Mouse (Mus musculus) brain, embryonic 14.5 days (tissue): ENCODE measurements around the gene 1810055G02Rik. TPM values are rescaled to one million over a fixed set of nuclear protein-coding genes. Genes with fewer than 3 reads are reported as not detected.

Source experiments
- DNase-seq: peaks from one replicate; pipeline ENCODE4 v3.0.0-alpha.2; 2011; ENCODE audit warnings: low read depth
- CTCF ChIP-seq: fragments of 200-500 bp; IDR thresholded peaks from 2 replicates; pipeline ENCODE4 v1.5.1; 2012; ENCODE audit warnings: inconsistent platforms, mild to moderate bottlenecking, moderate library complexity, borderline replicate concordance; ENCODE audit not compliant: insufficient read depth, insufficient read length; ENCODE audit errors: extremely low read depth
- POLR2A ChIP-seq: fragments of 200-500 bp; IDR thresholded peaks from 2 replicates; pipeline ENCODE4 v1.6.1; 2012; ENCODE audit warnings: mild to moderate bottlenecking, inconsistent platforms, borderline replicate concordance; ENCODE audit not compliant: poor library complexity, insufficient read depth, insufficient read length, severe bottlenecking; ENCODE audit errors: extremely low read depth
- polyA plus RNA-seq: library from polyadenylated mRNA; depleted of rRNA; stranded (reverse); fragments of >200 nt; gene quantifications from 2 replicates; pipeline ENCODE4 v1.2.3, GENCODE M21; 2012

Gene 1810055G02Rik
- polyA plus RNA-seq, 1 experiment, result 50.3 TPM

DNA sequence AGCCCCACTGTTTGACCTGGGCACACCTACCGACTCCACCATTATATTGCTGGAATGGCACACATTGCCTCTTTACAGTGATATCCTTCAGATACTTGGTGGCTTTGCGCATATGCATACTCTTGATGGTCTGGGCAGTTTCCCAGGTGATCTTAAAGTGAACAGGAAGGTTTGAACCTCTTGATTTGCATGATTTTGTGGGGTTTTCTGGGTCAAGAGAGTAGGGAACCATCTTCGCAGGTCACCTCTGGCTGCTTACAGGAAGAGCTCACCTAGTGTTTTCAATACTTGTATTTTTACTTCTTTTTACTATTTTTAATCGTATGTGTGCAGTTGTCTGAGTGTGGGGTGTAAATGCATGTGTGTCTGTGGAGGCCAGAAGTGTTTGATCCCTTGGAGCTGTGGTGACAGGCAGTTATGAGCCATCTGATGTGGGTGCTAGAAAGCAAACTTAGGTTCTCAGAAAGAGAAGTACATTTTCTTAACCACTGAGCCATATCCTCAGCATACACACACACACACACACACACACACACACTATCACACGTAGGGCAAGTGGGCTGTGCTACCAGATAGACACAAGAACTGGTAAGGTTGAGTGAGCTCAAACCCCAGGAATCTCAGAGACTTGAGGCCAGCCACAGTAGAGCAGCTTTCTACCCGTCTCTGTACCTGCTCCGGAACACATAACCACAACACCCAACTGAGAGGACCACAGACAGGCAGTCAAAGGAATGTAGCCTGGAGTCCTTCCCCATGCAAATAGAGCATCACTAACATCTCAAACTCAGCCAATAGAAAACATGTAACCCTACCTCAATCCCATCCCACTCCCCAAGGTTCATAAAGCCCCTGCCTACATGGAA, 22.9 kb downstream of the 1810055G02Rik start:
- no peak for DNase-seq
- TF ChIP-seq CTCF, result no peak

DNA sequence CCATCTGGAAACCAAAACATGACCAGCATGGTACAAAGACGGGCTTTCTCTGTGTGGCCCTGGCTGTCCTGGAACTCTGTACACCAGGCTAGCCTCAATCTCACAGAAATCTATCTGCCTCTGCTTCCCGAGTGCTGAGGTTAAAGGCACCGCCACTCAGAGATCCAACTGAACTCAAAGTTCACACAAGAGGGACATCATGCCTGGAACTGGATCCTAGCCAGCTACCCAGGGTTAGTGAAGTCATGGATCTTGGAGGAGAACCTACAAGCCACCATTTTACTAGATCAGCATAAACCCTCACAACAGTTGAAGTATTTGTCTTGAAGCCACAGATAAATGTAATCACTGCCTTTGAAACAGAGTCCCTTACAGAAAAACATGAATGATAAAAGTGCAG, 27.9 kb downstream of the 1810055G02Rik start:
- no peak for TF ChIP-seq CTCF
- no peak for TF ChIP-seq POLR2A
- no peak for DNase-seq

DNA sequence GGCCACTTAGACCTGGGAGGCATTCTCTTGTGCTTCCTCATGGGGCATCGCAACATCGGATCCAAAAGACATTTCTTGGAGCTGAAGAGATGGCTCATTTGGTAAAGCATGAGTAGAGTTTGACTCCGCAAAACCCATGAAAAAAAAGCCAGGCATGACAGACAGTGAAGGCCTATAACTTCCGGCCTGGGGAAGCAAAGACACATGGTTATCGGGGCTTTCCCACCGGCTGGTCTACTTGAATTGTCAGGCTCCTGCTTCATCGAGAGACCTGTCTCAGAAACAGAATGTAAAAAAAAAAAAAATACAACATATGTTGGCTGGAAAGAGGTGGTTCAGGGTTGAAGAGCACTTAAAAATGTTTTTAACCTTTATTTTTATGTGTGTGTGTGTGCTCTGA, 31.6 kb downstream of the 1810055G02Rik start:
- TF ChIP-seq CTCF (no peak), POLR2A (no peak)
- no peak for DNase-seq

DNA sequence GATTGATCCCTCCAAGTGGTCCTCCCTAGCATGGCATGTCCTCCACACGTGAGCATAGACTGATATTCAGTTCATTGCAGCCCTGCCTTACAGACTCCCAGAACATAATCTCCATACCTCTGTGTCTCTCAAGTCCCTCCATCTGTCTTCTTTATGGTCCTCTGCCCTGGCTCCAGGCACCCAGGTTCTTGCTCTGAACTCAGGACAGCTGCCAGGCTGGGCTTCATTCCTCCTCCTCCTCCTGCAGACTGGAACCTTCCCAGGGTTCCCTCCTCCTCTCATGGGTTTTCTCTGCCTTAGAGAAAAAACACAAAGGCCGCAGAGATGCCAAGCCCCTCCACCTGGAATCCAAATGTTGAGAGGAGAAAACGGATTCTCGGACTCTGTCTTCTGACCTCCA, 34.6 kb downstream of the 1810055G02Rik start:
- peak; percentile 43 for DNase-seq
- TF ChIP-seq CTCF, result no peak
- no peak for TF ChIP-seq POLR2A

DNA sequence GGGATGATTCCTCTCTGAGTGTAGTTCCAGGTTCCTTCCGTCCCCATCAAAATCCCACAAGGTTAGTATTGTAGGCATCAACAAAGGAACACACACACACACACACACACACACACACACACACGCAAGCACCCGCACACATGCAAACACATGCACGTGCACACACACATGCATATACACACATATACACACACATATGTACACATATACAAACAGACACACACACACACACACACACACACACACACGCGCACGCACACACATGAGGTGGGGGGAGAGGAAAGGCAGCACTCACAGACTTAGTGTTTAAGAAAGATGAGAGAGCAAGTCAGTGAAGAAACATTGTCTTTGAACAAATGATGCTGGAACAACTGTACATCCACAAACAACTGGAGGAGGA, 35.3 kb downstream of the 1810055G02Rik start:
- peak; percentile 55 for DNase-seq
- TF ChIP-seq CTCF, result no peak
- no peak for TF ChIP-seq POLR2A

DNA sequence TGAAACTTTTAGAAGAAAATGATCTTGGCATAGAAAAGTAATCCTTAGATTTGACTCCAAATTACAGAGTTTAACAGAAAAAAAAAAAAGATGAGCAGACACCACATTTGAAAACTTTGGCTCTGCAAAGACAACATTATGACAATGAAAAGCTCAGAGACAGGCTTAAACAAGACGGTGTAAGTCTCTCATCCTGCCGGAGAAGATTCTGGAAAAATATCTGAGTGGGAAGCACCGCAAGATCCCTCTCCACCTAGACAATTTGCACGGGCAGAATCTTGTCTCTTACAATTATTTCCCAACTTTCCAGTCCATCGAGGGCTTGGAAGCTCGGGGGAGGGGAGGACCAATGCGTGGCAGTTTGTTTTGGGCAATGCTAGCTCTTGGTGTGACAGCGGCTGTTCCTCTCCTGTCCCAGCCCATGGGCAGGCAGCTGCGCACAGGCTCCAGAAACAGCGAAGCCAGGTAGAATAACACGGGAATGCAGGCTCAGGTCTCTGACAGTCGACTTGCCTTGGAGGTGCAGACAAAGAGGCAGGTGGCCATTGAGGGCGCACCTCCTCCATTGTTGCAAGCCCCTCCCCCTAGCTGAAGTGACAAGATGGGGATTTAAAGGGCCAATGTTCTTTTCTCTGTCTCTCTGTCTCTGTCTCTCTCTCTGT, 35.9 kb downstream of the 1810055G02Rik start:
- peak; percentile 90 for DNase-seq
- TF ChIP-seq POLR2A (peak; percentile 68; the same call in 1 of the 2 replicates), CTCF (no peak)

DNA sequence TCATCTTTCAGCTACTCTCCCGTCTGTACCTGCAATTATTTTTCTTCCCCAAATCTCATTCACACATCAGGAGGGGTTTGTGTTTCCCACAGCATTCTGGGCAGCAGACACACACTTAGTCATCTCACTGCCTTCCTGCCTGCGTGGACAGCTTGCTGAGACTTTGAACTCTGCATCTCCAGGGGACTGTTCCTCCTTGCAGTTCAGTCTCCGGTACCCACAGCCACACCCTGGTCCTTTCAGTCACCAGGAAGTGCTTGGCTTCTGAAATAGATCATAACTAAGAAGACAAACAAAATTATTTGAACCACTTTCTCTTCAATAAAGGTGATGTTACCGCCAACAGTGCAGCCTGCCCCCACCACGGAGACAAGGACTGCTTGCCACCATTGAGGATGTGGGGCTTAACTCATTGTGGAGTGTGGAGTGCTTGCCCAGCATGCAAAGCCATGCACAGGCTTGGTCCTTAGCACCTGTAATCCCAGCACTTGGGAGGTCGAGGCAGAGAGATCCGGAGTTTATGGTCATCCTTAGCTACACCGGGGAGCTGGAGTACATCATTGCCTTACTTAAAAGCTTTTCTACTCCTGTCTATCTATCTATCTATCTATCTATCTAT, 44.6 kb downstream of the 1810055G02Rik start:
- no peak for DNase-seq
- TF ChIP-seq CTCF (no peak), POLR2A (no peak)

DNA sequence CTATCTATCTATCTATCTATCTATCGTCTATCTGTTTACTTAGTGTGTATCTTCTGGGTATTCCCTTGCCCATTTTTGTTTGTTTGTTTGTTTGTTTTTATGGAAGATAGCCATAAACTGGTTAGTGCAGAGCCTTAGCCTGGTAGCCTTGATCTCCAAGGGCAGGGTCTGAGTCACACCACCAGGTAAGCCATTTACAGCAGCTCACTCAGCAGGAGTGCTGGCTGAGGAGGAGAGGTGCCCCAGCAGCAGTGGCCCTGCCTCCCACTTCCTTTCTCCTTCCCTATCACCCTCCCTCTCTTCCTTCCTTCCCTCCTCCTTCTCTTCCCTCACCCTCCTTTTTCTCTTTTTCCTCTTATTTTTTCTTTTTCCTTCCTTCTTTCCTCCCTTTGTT, 45.1 kb downstream of the 1810055G02Rik start:
- DNase-seq, result no peak
- no peak for TF ChIP-seq POLR2A
- TF ChIP-seq CTCF, result no peak

DNA sequence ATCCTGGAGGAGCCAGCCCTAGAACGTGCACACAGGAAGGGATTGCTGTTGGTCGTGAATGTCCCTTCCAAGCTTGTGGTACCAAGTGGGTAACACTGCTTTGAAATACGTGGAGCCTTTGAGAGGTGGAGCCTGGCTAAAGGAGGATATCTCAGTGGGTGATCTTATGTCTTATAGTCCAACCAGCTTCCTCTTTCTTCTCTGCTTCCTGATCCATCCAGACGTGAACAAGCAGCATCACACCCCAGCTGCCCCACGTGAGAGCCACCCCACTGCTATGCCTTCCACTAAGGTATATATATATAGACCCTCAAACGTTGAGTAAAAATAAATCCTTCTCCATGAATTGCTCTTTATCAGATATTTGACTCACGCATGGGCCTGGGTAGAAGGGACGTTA, 45.6 kb downstream of the 1810055G02Rik start:
- DNase-seq, result no peak
- TF ChIP-seq CTCF (no peak), POLR2A (no peak)

DNA sequence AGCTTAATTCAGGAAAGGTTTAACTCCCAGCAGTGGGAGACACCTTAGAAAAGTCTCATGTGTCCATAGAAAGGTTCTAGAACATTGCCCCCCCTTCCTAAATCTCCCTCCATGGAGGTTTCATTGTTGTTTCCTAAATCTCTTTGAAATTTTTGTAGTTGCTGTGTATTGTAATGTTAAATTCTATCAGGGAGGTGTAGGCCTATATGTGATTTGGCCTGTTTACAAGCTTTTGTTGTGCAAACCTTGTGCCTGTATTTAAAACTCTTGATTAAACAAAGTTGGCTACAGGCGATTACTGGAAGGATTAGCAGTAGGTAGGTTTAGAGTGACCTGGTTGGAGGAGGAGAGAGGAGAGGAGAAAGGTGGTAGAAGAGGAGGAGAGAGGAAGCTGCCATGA, 49.8 kb downstream of the 1810055G02Rik start:
- TF ChIP-seq CTCF (no peak), POLR2A (no peak)
- DNase-seq, result no peak

DNA sequence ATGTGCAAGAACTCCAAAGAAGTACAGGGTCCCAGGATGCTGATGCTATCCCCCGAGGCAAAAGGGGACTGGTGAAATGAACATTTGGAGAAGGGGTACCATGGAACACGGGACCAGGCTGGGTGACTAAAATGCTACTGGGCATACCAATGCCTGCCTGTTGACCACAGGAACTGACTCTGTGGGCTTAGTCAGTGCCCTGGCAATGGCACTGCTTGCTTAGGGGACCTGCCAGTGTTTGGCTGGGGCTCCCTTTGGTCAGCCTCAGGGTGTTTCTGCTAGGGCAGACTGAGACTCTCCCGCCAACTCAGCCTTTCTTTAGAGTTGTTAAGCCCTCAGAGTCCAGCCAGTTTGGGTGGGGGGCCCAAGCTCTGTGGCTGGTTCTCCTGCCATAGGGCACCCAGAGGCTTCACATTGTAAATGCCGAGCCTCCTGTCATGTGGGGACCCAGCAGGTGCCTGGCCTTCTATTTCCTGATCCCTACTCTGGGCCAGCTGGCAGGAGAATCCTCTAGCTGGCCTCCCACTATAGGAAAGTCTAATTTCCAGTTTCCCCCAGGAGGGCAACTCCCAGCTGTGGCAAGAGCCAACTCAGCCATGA, 57.2 kb downstream of the 1810055G02Rik start:
- TF ChIP-seq CTCF (no peak), POLR2A (no peak)
- no peak for DNase-seq

DNA sequence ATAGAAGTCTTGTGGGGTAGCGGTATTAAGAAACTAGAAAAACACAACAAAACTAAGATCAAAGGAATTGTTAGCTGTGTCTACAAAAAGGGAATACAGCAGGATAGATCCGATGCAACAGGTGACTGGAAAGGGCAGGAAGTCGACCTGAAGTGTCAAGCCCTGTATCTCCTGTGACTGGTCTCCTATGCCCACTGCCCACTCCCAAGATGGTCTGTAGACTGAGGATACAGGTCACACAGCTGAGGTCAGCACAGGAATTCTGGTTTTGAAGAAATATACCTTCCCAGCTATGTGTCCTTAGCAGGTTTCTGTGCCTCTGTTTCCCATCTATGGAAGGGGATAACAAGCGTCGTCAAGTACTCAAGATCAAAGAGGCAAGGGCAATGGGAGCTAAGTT, 58.3 kb downstream of the 1810055G02Rik start:
- no peak for DNase-seq
- no peak for TF ChIP-seq CTCF
- TF ChIP-seq POLR2A, result no peak
